28 mouse cellular contexts compared by ENCODE assay signal in the genomic region with DNA sequence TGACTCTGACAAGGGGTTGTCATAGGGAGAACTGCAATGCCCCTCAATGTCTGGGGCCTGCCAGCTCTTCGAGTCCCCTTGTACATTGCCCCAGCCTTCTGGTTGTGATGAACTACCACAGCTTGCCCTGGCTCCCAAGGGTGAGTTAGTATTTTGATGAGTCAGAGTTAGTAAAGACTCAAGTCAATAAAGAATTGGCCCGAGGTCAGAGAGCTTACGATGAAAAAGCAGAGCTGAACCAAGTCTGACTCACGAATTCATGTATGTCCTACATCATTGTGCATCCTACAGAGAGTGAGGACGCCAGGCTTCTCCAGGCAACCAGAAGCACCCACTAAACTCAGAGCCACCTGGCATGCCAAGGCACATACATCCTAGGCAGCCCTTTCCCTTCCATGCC.
A peak's percentile ranks its signal among the peaks of the same experiment; 100 is the strongest.
DNase-seq lines count a peak whose midpoint lies in the region; ATAC-seq and TF ChIP-seq lines count a peak whose summit lies in the region.
"Had no signal": no experiment of that assay in that cellular context is flagged by ENCODE, and none has a peak within 500 bp of the region (broad histone marks: within the 10 kb centered on the region; RNA-seq: fewer than 3 reads in every experiment).

No protein-coding gene starts in this region.

- no peaks in the 10 kb centered on the region for H3K27me3 ChIP-seq in myocyte (ENCODE audit: control insufficient read depth, insufficient read depth, insufficient read length)
- no peaks in the 10 kb centered on the region for H3K27me3 ChIP-seq in liver, embryonic 12.5 days (replicated peaks)
- H3K27me3 ChIP-seq: CH12.LX; embryonic facial prominence, embryonic 13.5 days; embryonic facial prominence, embryonic 15.5 days; forebrain, embryonic 12.5 days had no signal

- H3K9me3 ChIP-seq in liver, embryonic 12.5 days (replicated peaks), result no peaks in the 10 kb centered on the region
- H3K9me3 ChIP-seq: embryonic facial prominence, embryonic 13.5 days; embryonic facial prominence, embryonic 15.5 days; forebrain, embryonic 10.5 days; forebrain, embryonic 12.5 days; G1E had no signal

- peak overlapping the region; percentile 36 for H3K4me2 ChIP-seq in myocyte (ENCODE audit: low read depth)
- H3K4me2 ChIP-seq in liver, embryonic 12.5 days, result no peak overlapping the region
- H3K4me2 ChIP-seq: embryonic facial prominence, embryonic 13.5 days; embryonic facial prominence, embryonic 15.5 days; forebrain, embryonic 12.5 days had no signal

- H3K9ac ChIP-seq in liver, embryonic 12.5 days, result no peak overlapping the region
- H3K9ac ChIP-seq: embryonic facial prominence, embryonic 13.5 days; embryonic facial prominence, embryonic 15.5 days; forebrain, embryonic 12.5 days had no signal

- H3K4me1 ChIP-seq in liver, embryonic 12.5 days, result no peaks in the 10 kb centered on the region
- H3K4me1 ChIP-seq: embryonic facial prominence, embryonic 13.5 days; embryonic facial prominence, embryonic 15.5 days; forebrain, embryonic 10.5 days; forebrain, embryonic 12.5 days had no signal

- no peaks in the 10 kb centered on the region for H3K79me2 ChIP-seq in myocyte (ENCODE audit: control insufficient read depth, insufficient read depth)

- intact Hi-C loops in gastrocnemius, postnatal 14 days (cut with DNase I; ENCODE audit: low total_unique reads), result no loop called here

- H3K27ac ChIP-seq in liver, embryonic 12.5 days, result no peak overlapping the region
- H3K27ac ChIP-seq: embryonic facial prominence, embryonic 13.5 days; embryonic facial prominence, embryonic 15.5 days; forebrain, embryonic 10.5 days; forebrain, embryonic 12.5 days had no signal

- H3K36me3 ChIP-seq in myocyte (ENCODE audit: control insufficient read depth, insufficient read depth), result no peaks in the 10 kb centered on the region
- no peaks in the 10 kb centered on the region for H3K36me3 ChIP-seq in liver, embryonic 12.5 days
- H3K36me3 ChIP-seq: embryonic facial prominence, embryonic 13.5 days; embryonic facial prominence, embryonic 15.5 days; forebrain, embryonic 10.5 days; forebrain, embryonic 12.5 days; G1E had no signal

- no peak for ATAC-seq in liver, embryonic 12.5 days
- ATAC-seq: activated CD4-positive, CD25-positive, alpha-beta regulatory T cell, adult 4 months; CD4-positive, CD25-positive, alpha-beta regulatory T cell, adult 4 months; forebrain, embryonic 14.5 days; forebrain, embryonic 16.5 days had no signal

- H3K4me3 ChIP-seq in myocyte, result no peak overlapping the region
- H3K4me3 ChIP-seq in liver, embryonic 12.5 days, result no peak overlapping the region
- H3K4me3 ChIP-seq: embryonic facial prominence, embryonic 13.5 days; embryonic facial prominence, embryonic 15.5 days; erythroblast, embryonic 14.5 days; forebrain, embryonic 10.5 days; forebrain, embryonic 12.5 days had no signal

- no peak overlapping the region for H3ac ChIP-seq in myocyte (ENCODE audit: control insufficient read depth, insufficient read length)

- 64% methylated on average over 5 of the region's 5 CpGs for WGBS in liver, embryonic 12.5 days (ENCODE audit: insufficient replicate concordance)

- DNase-seq in 3134 (ENCODE audit: extremely low read depth, insufficient read length, low spot score), result peak; percentile 44
- peak; percentile 98 for DNase-seq in 3T3-L1 (ENCODE audit: low read depth, low spot score)
- DNase-seq in NIH3T3 (ENCODE audit: low read depth), result peak; percentile 93
- no peak for DNase-seq in c-Kit-positive CD71-positive TER-119-positive erythroid progenitor cells, embryonic 14.5 days (ENCODE audit: low spot score)
- no peak for DNase-seq in gastrocnemius, postnatal 14 days
- DNase-seq: adrenal gland, adult 8-10 months; adrenal gland, postnatal 14 days; adrenal gland, postnatal 36 days; cerebellum, adult 11 months; cerebellum, adult 18-20 months; cerebellum, adult 8-10 months; cerebellum, adult 9-11 months; cerebellum, postnatal 14 days; cerebellum, postnatal 36 days; embryo, embryonic 11 days had no signal

- no peak for TF ChIP-seq POLR2A in myocyte (IDR thresholded peaks at IDR 0.05; ENCODE audit: insufficient read length, low read depth)

TF ChIP-seq in myocyte, 11 proteins besides CTCF, POLR2A, EP300 and RAD21:
- no peak for TF ChIP-seq MYOG (IDR thresholded peaks at IDR 0.05; ENCODE audit: control insufficient read depth in 1 of 3, insufficient read depth in 1 of 3, insufficient read length in 2 of 3, low read depth in 2 of 3)
- TF ChIP-seq TCF12 (IDR thresholded peaks at IDR 0.05; ENCODE audit: insufficient read depth, poor library complexity, severe bottlenecking), result no peak
- TF ChIP-seq E2F4 (IDR thresholded peaks at IDR 0.05; ENCODE audit: insufficient read depth), result no peak

Comparison
In these comparisons a context has a peak if more than half of its experiments do, and no peak if none do; other contexts are left out.
1. DNase-seq: peak in 3134 (single experiment), 3T3-L1 (single experiment) and NIH3T3 (single experiment); none in c-Kit-positive CD71-positive TER-119-positive erythroid progenitor cells, embryonic 14.5 days (single experiment) and gastrocnemius, postnatal 14 days (single experiment).